Mouse (Mus musculus): Measurements from ENCODE around the gene Rabgap1l. TPM values are rescaled to one million over a fixed set of nuclear protein-coding genes. Genes with fewer than 3 reads are reported as not detected.

The Rabgap1l gene
- polyA plus RNA-seq, 1 experiment from 2014 or later, result 16.7 TPM

- ATAC-seq, result no peak
- no peaks in the 10 kb centered on the region for H3K9me3 ChIP-seq (ENCODE audit: control insufficient read depth, low read length)
- no peak overlapping the region for H3K4me2 ChIP-seq (ENCODE audit: low read depth, low read length)
- no peak overlapping the region for H3K4me3 ChIP-seq (ENCODE audit: low read length)
- H3K9ac ChIP-seq (ENCODE audit: low read depth, low read length), result no peak overlapping the region
- no peaks in the 10 kb centered on the region for H3K36me3 ChIP-seq (ENCODE audit: control insufficient read depth, insufficient read depth, low read length)
- H3K27me3 ChIP-seq (replicated peaks; ENCODE audit: control insufficient read depth, insufficient read depth, low read length), result no peaks in the 10 kb centered on the region
- peaks cover 4% of the 10 kb centered on the region; the same call in 1 of the 2 replicates for H3K4me1 ChIP-seq (ENCODE audit: control insufficient read depth, insufficient read depth, low read length)
- no peak overlapping the region for H3K27ac ChIP-seq (ENCODE audit: low read length)
Observed at GRCm38 (mm10) chr1:160790630-160791029, 2.4 kb downstream of the Rabgap1l start.

GRCm38 (mm10) chr1:160789876-160790275 lies 3.1 kb downstream of the Rabgap1l start:
- H3K4me2 ChIP-seq (ENCODE audit: low read depth, low read length), result no peak overlapping the region
- no peaks in the 10 kb centered on the region for H3K9me3 ChIP-seq (ENCODE audit: control insufficient read depth, low read length)
- no peaks in the 10 kb centered on the region for H3K27me3 ChIP-seq (replicated peaks; ENCODE audit: control insufficient read depth, insufficient read depth, low read length)
- ATAC-seq, result no peak
- H3K36me3 ChIP-seq (ENCODE audit: control insufficient read depth, insufficient read depth, low read length), result no peaks in the 10 kb centered on the region
- H3K4me3 ChIP-seq (ENCODE audit: low read length), result no peak overlapping the region
- H3K9ac ChIP-seq (ENCODE audit: low read depth, low read length), result no peak overlapping the region
- no peak overlapping the region for H3K27ac ChIP-seq (ENCODE audit: low read length)
- H3K4me1 ChIP-seq (ENCODE audit: control insufficient read depth, insufficient read depth, low read length), result peaks cover 4% of the 10 kb centered on the region; the same call in 1 of the 2 replicates
- 82% methylated on average over 3 of the region's 3 CpGs for WGBS

- ATAC-seq, result no peak
Observed at GRCm38 (mm10) chr1:160787926-160788325, 5.1 kb downstream of the Rabgap1l start.

DNA sequence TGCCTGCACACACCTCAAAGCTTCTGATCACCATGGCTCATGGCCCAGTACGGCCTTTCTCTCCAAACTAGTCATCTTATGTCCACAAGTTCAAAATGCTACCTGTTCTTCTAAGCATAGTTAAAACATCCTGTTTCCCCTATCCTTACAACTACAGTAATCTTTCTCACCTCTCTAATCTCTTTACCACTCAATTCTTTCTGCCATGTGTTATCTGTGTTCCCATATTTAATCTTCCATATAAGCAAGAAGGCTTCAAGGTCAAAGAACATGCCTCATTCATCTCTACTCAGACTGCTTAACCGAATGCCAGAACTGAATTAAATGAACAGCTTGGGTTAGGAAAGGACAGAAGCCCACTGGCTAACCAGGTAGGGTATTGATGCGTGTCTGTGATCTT lies 5.8 kb downstream of the Rabgap1l start:
- Histone ChIP-seq H3K4me3 (ENCODE audit: low read length) (no peak overlapping the region), H3K4me1 (ENCODE audit: control insufficient read depth, insufficient read depth, low read length) (peaks cover 4% of the 10 kb centered on the region; the same call in 1 of the 2 replicates), H3K27me3 (replicated peaks; ENCODE audit: control insufficient read depth, insufficient read depth, low read length) (no peaks in the 10 kb centered on the region), H3K9ac (ENCODE audit: low read depth, low read length) (no peak overlapping the region), H3K9me3 (ENCODE audit: control insufficient read depth, low read length) (no peaks in the 10 kb centered on the region), H3K36me3 (ENCODE audit: control insufficient read depth, insufficient read depth, low read length) (no peaks in the 10 kb centered on the region), H3K27ac (ENCODE audit: low read length) (no peak overlapping the region), H3K4me2 (ENCODE audit: low read depth, low read length) (no peak overlapping the region)
- WGBS, result 82% methylated on average over 3 of the region's 3 CpGs
- ATAC-seq, result no peak

More at GRCm38 (mm10) chr1:160787926-160788325, 5.1 kb downstream of the Rabgap1l start:
- no peak overlapping the region for H3K27ac ChIP-seq (ENCODE audit: low read length)
- no peaks in the 10 kb centered on the region for H3K36me3 ChIP-seq (ENCODE audit: control insufficient read depth, insufficient read depth, low read length)
- H3K4me1 ChIP-seq (ENCODE audit: control insufficient read depth, insufficient read depth, low read length), result peaks cover 4% of the 10 kb centered on the region; the same call in 1 of the 2 replicates
- no peak overlapping the region for H3K9ac ChIP-seq (ENCODE audit: low read depth, low read length)
- no peak overlapping the region for H3K4me2 ChIP-seq (ENCODE audit: low read depth, low read length)
- H3K27me3 ChIP-seq (replicated peaks; ENCODE audit: control insufficient read depth, insufficient read depth, low read length), result no peaks in the 10 kb centered on the region
- 54% methylated on average over 1 of the region's 1 CpGs for WGBS
- no peaks in the 10 kb centered on the region for H3K9me3 ChIP-seq (ENCODE audit: control insufficient read depth, low read length)
- H3K4me3 ChIP-seq (ENCODE audit: low read length), result no peak overlapping the region

GRCm38 (mm10) chr1:160786571-160786970 lies 6.4 kb downstream of the Rabgap1l start:
- Histone ChIP-seq H3K9me3 (ENCODE audit: control insufficient read depth, low read length) (no peaks in the 10 kb centered on the region), H3K4me2 (ENCODE audit: low read depth, low read length) (no peak overlapping the region), H3K9ac (ENCODE audit: low read depth, low read length) (no peak overlapping the region), H3K4me1 (ENCODE audit: control insufficient read depth, insufficient read depth, low read length) (peaks cover 4% of the 10 kb centered on the region; the same call in 1 of the 2 replicates), H3K27me3 (replicated peaks; ENCODE audit: control insufficient read depth, insufficient read depth, low read length) (no peaks in the 10 kb centered on the region), H3K27ac (ENCODE audit: low read length) (no peak overlapping the region), H3K36me3 (ENCODE audit: control insufficient read depth, insufficient read depth, low read length) (no peaks in the 10 kb centered on the region), H3K4me3 (ENCODE audit: low read length) (no peak overlapping the region)
- ATAC-seq, result no peak
- 80% methylated on average over 3 of the region's 3 CpGs for WGBS

- Histone ChIP-seq H3K9ac (ENCODE audit: low read depth, low read length) (no peak overlapping the region), H3K36me3 (ENCODE audit: control insufficient read depth, insufficient read depth, low read length) (no peaks in the 10 kb centered on the region), H3K27me3 (replicated peaks; ENCODE audit: control insufficient read depth, insufficient read depth, low read length) (no peaks in the 10 kb centered on the region), H3K9me3 (ENCODE audit: control insufficient read depth, low read length) (no peaks in the 10 kb centered on the region), H3K27ac (ENCODE audit: low read length) (no peak overlapping the region), H3K4me3 (ENCODE audit: low read length) (no peak overlapping the region), H3K4me1 (ENCODE audit: control insufficient read depth, insufficient read depth, low read length) (peaks cover 4% of the 10 kb centered on the region; the same call in 1 of the 2 replicates), H3K4me2 (ENCODE audit: low read depth, low read length) (no peak overlapping the region)
- no peak for ATAC-seq
- 66% methylated on average over 4 of the region's 4 CpGs for WGBS
Observed at GRCm38 (mm10) chr1:160785681-160786225, 7.3 kb downstream of the Rabgap1l start.

GRCm38 (mm10) chr1:160784122-160784521 lies 8.9 kb downstream of the Rabgap1l start:
- H3K27me3 ChIP-seq (replicated peaks; ENCODE audit: control insufficient read depth, insufficient read depth, low read length), result no peaks in the 10 kb centered on the region
- no peak overlapping the region for H3K4me2 ChIP-seq (ENCODE audit: low read depth, low read length)
- H3K9ac ChIP-seq (ENCODE audit: low read depth, low read length), result no peak overlapping the region
- H3K36me3 ChIP-seq (ENCODE audit: control insufficient read depth, insufficient read depth, low read length), result no peaks in the 10 kb centered on the region
- H3K27ac ChIP-seq (ENCODE audit: low read length), result no peak overlapping the region
- 89% methylated on average over 1 of the region's 1 CpGs for WGBS
- no peak for ATAC-seq
- H3K4me3 ChIP-seq (ENCODE audit: low read length), result no peak overlapping the region
- peaks cover 4% of the 10 kb centered on the region; the same call in 1 of the 2 replicates for H3K4me1 ChIP-seq (ENCODE audit: control insufficient read depth, insufficient read depth, low read length)
- no peaks in the 10 kb centered on the region for H3K9me3 ChIP-seq (ENCODE audit: control insufficient read depth, low read length)

GRCm38 (mm10) chr1:160774166-160774565 lies 18.8 kb downstream of the Rabgap1l start:
- no peak overlapping the region for H3K4me2 ChIP-seq (ENCODE audit: low read depth, low read length)
- H3K27ac ChIP-seq (ENCODE audit: low read length), result no peak overlapping the region
- H3K27me3 ChIP-seq (replicated peaks; ENCODE audit: control insufficient read depth, insufficient read depth, low read length), result no peaks in the 10 kb centered on the region
- H3K36me3 ChIP-seq (ENCODE audit: control insufficient read depth, insufficient read depth, low read length), result no peaks in the 10 kb centered on the region
- no peaks in the 10 kb centered on the region for H3K9me3 ChIP-seq (ENCODE audit: control insufficient read depth, low read length)
- H3K9ac ChIP-seq (ENCODE audit: low read depth, low read length), result no peak overlapping the region
- 96% methylated on average over 1 of the region's 1 CpGs for WGBS
- no peak overlapping the region for H3K4me3 ChIP-seq (ENCODE audit: low read length)
- no peaks in the 10 kb centered on the region for H3K4me1 ChIP-seq (ENCODE audit: control insufficient read depth, insufficient read depth, low read length)
- no peak for ATAC-seq

DNA sequence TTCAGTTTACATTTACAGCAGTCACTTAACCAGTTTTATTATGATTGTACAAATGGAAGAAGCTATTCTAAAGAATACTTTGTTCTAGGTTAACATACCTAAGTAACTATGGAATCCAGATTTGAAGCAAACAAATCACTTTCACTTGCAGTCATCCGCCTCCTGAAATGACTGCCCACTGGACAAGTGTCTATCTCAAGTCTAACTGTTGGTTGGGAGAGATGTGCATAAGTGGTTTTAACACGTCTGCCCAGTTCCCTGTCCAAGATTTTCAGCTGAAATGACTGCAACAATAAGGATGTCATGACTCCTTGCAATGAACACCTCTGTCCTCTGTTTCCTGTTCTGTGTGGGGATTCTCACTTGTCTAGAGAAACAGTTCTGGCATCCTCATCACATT lies 27.4 kb downstream of the Rabgap1l start:
- H3K9ac ChIP-seq (ENCODE audit: low read depth, low read length), result no peak overlapping the region
- ATAC-seq, result no peak
- no peak overlapping the region for H3K27ac ChIP-seq (ENCODE audit: low read length)
- no peaks in the 10 kb centered on the region for H3K36me3 ChIP-seq (ENCODE audit: control insufficient read depth, insufficient read depth, low read length)
- no peak overlapping the region for H3K4me2 ChIP-seq (ENCODE audit: low read depth, low read length)
- H3K27me3 ChIP-seq (replicated peaks; ENCODE audit: control insufficient read depth, insufficient read depth, low read length), result no peaks in the 10 kb centered on the region
- no peaks in the 10 kb centered on the region for H3K4me1 ChIP-seq (ENCODE audit: control insufficient read depth, insufficient read depth, low read length)
- H3K4me3 ChIP-seq (ENCODE audit: low read length), result no peak overlapping the region
- no peaks in the 10 kb centered on the region for H3K9me3 ChIP-seq (ENCODE audit: control insufficient read depth, low read length)
- 85% methylated on average over 2 of the region's 2 CpGs for WGBS

- Histone ChIP-seq H3K36me3 (ENCODE audit: control insufficient read depth, insufficient read depth, low read length) (no peaks in the 10 kb centered on the region), H3K4me2 (ENCODE audit: low read depth, low read length) (no peak overlapping the region), H3K9ac (ENCODE audit: low read depth, low read length) (no peak overlapping the region), H3K27ac (ENCODE audit: low read length) (no peak overlapping the region), H3K4me1 (ENCODE audit: control insufficient read depth, insufficient read depth, low read length) (no peaks in the 10 kb centered on the region), H3K9me3 (ENCODE audit: control insufficient read depth, low read length) (no peaks in the 10 kb centered on the region), H3K27me3 (replicated peaks; ENCODE audit: control insufficient read depth, insufficient read depth, low read length) (no peaks in the 10 kb centered on the region), H3K4me3 (ENCODE audit: low read length) (no peak overlapping the region)
- no peak for ATAC-seq
- 18% methylated on average over 3 of the region's 3 CpGs for WGBS
Observed at GRCm38 (mm10) chr1:160758243-160758642, 34.8 kb downstream of the Rabgap1l start.
